Mouse (Mus musculus): ENCODE measurements around the gene Cacul1.

DNA sequence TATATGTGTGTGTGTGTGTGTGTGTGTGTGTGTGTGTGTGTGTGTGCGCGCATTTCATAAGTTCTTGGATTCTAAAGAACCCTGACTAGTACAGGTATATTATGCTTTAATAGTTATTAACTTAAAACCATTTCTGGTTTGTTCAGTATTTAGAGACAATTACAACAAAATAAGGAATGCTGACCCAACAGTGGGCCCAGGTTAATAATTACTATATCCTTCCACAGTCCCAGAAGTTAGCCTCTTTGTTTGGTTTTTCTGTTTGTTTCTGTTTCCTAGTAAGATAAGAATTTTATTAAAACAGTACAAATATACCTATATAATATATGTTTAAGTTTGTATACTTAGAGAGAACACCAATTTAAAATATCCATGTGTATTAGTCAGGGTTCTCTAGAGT is 2.4 kb upstream of the Cacul1 start:
- no peak for TF ChIP-seq CTCF (IDR thresholded peaks at IDR 0.05; ENCODE audit: borderline replicate concordance, insufficient read depth, low read depth, low read length)
- no peak for TF ChIP-seq POLR2A (IDR thresholded peaks at IDR 0.05; ENCODE audit: borderline replicate concordance, insufficient read depth, low read length)
